Mouse (Mus musculus): ENCODE data around the gene Mga. TPM values are rescaled to one million over a fixed set of nuclear protein-coding genes. Genes with fewer than 3 reads are reported as not detected.

The Mga gene
- total and polyA plus RNA-seq, 3 experiments = 45.7 to 224 (median 60.9) TPM

DNA sequence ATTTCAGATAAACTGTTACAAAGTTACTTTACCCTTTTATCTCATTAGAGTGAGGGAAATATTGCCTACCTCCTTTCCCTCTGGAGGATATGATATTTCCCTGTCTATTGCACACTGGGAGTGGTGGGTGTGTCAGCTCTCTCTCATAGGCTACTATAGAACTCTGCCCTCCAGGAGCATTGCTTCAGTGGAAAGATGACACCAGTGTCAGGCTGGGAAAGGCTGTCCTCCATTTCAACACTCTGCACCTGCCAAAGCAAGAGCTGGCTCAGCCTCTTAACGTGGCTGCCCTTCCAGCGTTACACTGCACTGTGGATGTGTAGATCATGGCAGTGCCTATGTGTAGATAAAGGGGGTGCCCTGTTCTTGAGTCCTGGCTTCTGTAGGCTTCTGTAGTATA, 95.3 kb downstream of the Mga start (continued):
- TF ChIP-seq UBTF (IDR thresholded peaks at IDR 0.05; ENCODE audit: borderline replicate concordance, insufficient read depth, low read depth, low read length) (no peak), GATA1 (IDR thresholded peaks at IDR 0.05; ENCODE audit: low read depth, low read length) (no peak)

DNA sequence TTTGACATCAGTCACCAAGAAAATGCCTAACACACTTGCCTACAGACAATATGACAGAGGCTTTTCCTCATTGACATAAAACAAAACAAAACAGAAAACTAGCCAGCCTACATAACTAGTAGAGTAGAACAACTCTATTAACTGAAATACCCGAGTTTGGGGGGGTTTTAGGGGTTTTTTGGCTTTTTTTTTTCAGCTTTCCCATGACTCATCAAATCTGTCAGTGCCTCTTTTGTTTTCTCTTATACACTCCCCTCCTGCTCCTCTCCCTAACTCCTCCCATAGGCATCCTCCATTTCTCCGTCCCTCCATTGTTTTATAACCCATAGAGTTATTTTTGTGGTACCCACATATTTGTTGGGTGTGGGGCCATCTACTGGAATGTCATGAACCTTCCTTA, 96.5 kb downstream of the Mga start:
- H3K27me3 ChIP-seq (ENCODE audit: control insufficient read depth in 1 of 2, insufficient read depth in 2 of 2, low read length in 2 of 2) = no peaks in the 10 kb centered on the region
- H3K36me3 ChIP-seq (ENCODE audit: control insufficient read depth in 1 of 2, insufficient read depth in 2 of 2, low read length in 2 of 2) = no peaks in the 10 kb centered on the region
- no peaks in the 10 kb centered on the region for H3K79me2 ChIP-seq (ENCODE audit: control insufficient read depth, insufficient read depth, low read length, poor library complexity)
- H3K4me1 ChIP-seq (ENCODE audit: control insufficient read depth in 1 of 2, insufficient read depth in 2 of 2, low read length in 2 of 2) = no peaks in the 10 kb centered on the region
- H3K9ac ChIP-seq (ENCODE audit: control insufficient read depth, low read depth, low read length, poor library complexity, severe bottlenecking) = no peak overlapping the region
- TF ChIP-seq MYB (IDR thresholded peaks at IDR 0.05; ENCODE audit: low read depth, low read length) = no peak
- TF ChIP-seq ZNF384 (IDR thresholded peaks at IDR 0.05; ENCODE audit: low read depth, low read length) = 0 out of 2 replicates have a peak, but pooled peaks have one; percentile 18
- TF ChIP-seq CHD1 (IDR thresholded peaks at IDR 0.05; ENCODE audit: low read depth, low read length) = no peak
- H3K27ac ChIP-seq (ENCODE audit: control insufficient read depth, low read depth, low read length) = no peak overlapping the region
- no peaks in the 10 kb centered on the region for H3K9me3 ChIP-seq (replicated peaks; ENCODE audit: insufficient read depth, low read length)
- no peak overlapping the region for H3K4me3 ChIP-seq (ENCODE audit: control insufficient read depth in 1 of 2, insufficient read depth in 1 of 2, low read depth in 2 of 2, low read length in 2 of 2)
- DNase-seq (ENCODE audit: low read depth, low spot score) = no peak

DNA sequence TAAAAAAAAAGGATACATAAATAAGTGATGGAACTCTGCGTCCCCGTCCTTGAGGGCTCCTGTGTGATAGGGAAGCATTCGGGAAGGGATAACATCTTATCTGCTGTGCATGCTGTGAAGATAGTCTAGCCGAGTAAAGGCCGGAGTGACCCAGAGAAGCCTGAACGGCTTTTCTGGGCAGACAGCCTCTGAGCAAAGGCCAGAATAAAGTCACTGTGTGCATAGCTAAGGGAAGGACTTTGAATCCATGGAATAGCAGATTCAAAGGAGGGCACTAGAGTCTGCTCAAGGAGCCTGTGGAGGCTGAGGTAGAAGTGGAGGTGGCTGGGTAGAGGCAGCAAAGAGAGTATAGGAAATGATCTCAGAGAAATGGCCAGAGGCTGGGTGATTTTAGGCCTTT, 97.8 kb downstream of the Mga start:
- Histone ChIP-seq H3K27ac (ENCODE audit: control insufficient read depth, low read depth, low read length) (no peak overlapping the region), H3K4me3 (ENCODE audit: control insufficient read depth in 1 of 2, insufficient read depth in 1 of 2, low read depth in 2 of 2, low read length in 2 of 2) (no peak overlapping the region), H3K4me1 (ENCODE audit: control insufficient read depth in 1 of 2, insufficient read depth in 2 of 2, low read length in 2 of 2) (no peaks in the 10 kb centered on the region), H3K79me2 (ENCODE audit: control insufficient read depth, insufficient read depth, low read length, poor library complexity) (no peaks in the 10 kb centered on the region), H3K9ac (ENCODE audit: control insufficient read depth, low read depth, low read length, poor library complexity, severe bottlenecking) (no peak overlapping the region), H3K27me3 (ENCODE audit: control insufficient read depth in 1 of 2, insufficient read depth in 2 of 2, low read length in 2 of 2) (no peaks in the 10 kb centered on the region), H3K36me3 (ENCODE audit: control insufficient read depth in 1 of 2, insufficient read depth in 2 of 2, low read length in 2 of 2) (no peaks in the 10 kb centered on the region), H3K9me3 (replicated peaks; ENCODE audit: insufficient read depth, low read length) (no peaks in the 10 kb centered on the region)
- TF ChIP-seq RAD21 (IDR thresholded peaks at IDR 0.05; ENCODE audit: low read depth, low read length) (no peak), MAZ (IDR thresholded peaks at IDR 0.05; ENCODE audit: low read depth, low read length) (no peak), BHLHE40 (IDR thresholded peaks at IDR 0.05; ENCODE audit: borderline replicate concordance, low read depth, low read length) (no peak), NRF1 (IDR thresholded peaks at IDR 0.05; ENCODE audit: insufficient read depth, low read depth, low read length, poor library complexity, severe bottlenecking) (no peak), MXI1 (IDR thresholded peaks at IDR 0.05; ENCODE audit: low read depth, low read length) (no peak), ZNF384 (IDR thresholded peaks at IDR 0.05; ENCODE audit: low read depth, low read length) (no peak), MEF2A (IDR thresholded peaks at IDR 0.05; ENCODE audit: extremely low read depth, insufficient replicate concordance, low read depth, low read length, poor library complexity, severe bottlenecking) (no peak), SMC3 (IDR thresholded peaks at IDR 0.05; ENCODE audit: low read depth, low read length) (no peak), POLR2AphosphoS5 (IDR thresholded peaks at IDR 0.05; ENCODE audit: borderline replicate concordance, low read depth, low read length) (no peak), JUND (IDR thresholded peaks at IDR 0.05; ENCODE audit: low read depth, low read length) (no peak), TAL1 (IDR thresholded peaks at IDR 0.05; ENCODE audit: low read length) (no peak), ZMIZ1 (IDR thresholded peaks at IDR 0.05; ENCODE audit: low read depth, low read length) (no peak), GABPA (IDR thresholded peaks at IDR 0.05; ENCODE audit: low read depth, low read length) (no peak), POLR2AphosphoS2 (IDR thresholded peaks at IDR 0.05; ENCODE audit: low read length) (no peak), SIN3A (IDR thresholded peaks at IDR 0.05; ENCODE audit: low read length) (no peak), CHD2 (IDR thresholded peaks at IDR 0.05; ENCODE audit: low read length) (no peak), POLR2A (IDR thresholded peaks at IDR 0.05; ENCODE audit: control insufficient read depth in 1 of 2, insufficient read depth in 1 of 2, low read depth in 1 of 2, low read length in 2 of 2, poor library complexity in 1 of 2) (no peak), ELF1 (IDR thresholded peaks at IDR 0.05; ENCODE audit: low read depth, low read length) (no peak)
- DNase-seq (ENCODE audit: low read depth, low spot score) = no peak

All from MEL (cell line).